Mouse (Mus musculus): Measurements from ENCODE around the gene Krt83.
"Not testable (repeated sequence)": the region's sequence is repeated elsewhere in the genome, so short reads cannot be mapped to it uniquely, and the experiment has no call there.

The Krt83 gene

DNA sequence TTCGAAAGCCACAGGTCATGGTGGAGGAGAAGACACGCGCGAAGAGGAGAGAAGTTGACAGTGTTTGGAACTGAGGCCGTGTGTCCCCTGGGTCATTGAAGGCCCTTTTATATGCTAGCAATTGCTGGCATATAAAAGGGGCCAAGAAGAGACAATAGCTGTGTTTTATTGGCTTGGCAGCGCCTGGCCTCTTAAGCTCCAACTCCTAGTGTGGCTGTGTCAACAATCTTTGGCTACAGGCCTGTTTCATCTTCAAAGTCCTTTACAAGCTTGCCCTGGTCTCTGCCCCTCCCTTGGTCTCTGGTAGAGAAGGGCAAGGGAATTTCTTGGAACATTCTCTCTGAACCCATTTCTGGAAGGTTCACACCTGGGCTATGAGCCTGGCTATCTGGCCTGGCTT, at the start of gene Krt83:
Krt83 (minus strand) TSS at position 82 of the 400 bp plus-strand sequence.
- peak in 1 of 2 experiments; percentile 21 for DNase-seq

DNA sequence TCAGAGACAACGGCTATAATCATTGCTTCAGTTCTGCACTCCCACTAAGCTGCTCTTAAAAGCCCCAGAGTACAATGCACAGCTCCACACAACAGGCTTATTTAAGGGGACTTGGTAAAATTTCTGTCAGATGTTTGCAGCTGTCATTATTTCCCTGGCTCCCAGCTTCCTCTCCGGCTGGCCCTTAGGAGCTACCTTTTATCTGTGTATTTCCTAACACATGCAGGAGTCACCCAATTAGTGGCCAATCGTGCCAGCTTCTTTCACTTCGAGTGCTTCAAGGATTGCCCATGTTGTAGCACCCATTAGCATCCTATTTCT, 47.2 kb upstream of the Krt83 start:
- no peak for DNase-seq

DNA sequence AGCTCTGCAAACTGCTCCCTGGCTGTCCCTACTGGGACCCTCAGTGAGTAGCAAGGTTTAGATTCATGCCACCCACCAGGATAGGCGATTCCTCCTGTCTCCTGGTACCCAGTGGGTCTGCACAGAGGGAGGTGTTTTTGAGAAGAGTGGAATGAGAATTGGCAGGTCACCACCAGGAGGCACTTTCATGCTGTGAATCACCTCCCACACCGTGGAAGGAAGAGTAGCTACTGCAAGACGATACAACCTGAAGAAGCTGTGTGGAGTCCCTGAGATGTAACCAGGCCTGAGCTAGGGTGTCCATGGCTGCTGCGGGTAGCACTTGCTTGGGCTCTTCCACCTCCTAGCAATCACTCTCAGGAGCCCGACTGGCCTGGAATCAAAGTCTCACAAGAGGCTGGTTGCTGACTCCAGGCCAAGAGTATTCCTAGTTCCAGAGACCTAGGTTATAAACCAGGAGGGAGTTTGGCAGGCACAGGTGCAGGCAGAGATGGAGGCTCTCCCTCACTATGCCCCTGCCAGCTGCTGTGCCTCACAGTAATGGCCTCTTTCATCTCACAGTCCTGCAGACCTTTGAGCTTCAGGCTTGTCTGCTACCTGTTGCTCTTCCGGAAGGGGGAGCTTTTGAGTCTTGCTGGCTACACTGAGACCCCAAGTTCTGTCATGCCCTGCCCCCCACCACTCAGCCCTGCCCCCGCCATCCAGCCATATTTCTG, 46.7 kb upstream of the Krt83 start:
- DNase-seq = no peak

DNA sequence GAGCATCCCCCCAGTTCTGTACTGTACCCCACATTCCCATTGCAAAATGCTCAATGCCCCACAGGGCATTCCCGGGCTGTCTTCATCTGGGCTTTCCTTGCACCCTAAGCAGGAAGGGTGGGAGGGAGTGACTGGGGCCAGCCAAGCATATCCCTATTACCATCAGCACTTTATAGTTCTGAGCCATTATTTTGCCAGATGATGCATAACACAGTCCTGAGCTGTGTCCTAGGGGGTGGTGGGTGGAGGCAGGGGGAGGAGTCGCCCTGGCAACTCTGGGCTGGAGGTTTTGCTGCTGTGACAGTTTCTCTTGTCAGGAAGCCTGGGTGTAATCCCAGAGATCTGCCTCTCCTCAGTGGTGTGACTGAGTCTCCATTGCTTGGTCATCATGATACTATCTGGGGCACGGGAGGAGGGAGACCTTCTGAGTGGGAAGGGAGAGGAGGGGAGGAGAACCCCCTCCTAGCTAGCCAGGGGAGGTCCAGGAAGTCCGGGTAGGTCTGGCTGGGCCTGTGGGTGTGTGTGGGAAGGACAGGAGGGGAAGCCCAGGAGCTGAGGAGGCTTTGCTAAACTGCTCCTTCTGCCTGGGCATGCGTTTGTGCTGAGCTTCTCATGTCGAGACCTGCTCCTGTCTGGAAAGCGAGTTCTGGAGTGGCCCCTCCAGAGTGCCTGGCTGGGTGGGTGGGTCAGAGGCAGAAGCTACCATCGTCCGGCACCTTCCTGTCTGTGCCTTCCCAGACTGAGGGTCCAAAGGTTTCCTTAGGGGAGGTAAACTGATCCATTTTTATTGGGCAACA, 44.9 kb upstream of the Krt83 start:
- DNase-seq = no peak

DNA sequence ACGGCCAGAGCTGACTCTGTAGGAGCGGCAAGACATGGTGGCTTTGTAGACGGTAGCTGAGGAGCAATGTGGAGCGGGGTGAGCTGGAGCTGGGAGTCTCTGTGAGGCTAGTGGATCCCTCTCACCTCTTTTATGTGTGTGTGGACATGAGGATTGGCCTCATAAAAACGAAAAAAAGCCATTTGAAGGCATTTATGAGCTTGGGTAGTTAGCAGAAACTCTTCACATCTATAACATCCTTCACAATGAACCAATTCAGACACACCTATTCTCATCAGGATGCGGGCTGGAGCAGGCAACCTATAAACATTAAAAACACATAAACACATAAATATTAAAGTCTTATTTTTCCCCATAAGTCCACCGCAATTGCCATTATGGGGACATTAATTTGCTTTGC, 41.4 kb upstream of the Krt83 start, which contains the start of gene Krt84:
Krt84 (minus strand) TSS at position 101 of the 400 bp plus-strand sequence.
- no peak for DNase-seq

DNA sequence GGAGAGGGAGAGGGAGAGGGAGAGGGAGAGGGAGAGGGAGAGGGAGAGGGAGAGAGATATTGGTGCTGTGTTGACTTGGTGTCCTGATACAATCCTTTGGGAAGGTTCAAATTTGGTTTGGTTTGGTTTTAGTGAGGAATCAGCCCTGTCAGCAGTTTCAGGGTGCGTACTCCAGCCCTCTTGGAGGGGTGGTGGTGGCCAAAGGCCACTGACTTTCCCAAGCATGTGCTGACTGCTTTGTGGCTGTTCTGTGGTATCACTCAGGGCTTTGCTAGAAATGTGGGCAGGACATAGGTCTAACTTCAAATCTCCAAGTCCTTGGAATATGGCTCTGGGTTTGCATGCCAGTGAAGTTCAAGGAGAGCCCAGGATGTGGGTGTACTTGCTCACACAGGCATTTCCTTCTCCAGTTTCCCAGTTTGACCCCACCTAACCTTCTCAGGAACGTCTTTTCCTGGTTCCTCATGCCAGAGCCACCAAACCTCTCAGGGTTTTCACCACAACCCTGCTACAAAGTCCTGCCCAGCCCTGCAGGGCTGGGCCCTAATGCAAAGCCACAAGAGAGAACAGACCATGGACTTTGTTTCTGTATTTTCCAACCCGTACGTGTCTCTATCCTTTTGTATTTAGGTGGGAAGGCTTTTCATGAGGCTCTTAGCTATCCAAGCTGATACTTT, 31.4 kb upstream of the Krt83 start:
- no peak for DNase-seq

DNA sequence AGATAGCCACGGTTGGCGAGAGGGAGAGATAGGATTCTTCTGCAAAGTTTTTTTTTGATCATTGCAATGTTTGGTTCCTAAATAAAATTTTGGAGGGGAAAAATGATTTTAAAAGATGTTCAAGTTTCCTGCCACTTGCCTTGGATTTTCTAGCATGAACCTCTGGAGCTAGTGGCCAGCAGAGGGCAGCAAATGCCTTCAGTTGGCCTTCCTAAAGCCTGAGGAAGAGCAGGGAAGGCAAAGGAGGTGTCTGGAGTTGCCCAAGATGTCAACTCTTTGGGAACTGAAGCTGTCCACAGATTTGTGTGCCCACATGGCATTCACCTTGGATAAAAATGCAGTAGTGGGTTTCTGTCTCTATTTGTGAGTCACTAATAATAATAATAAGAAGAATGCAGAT, 28.5 kb upstream of the Krt83 start:
- DNase-seq = peak; percentile 89 to 92

DNA sequence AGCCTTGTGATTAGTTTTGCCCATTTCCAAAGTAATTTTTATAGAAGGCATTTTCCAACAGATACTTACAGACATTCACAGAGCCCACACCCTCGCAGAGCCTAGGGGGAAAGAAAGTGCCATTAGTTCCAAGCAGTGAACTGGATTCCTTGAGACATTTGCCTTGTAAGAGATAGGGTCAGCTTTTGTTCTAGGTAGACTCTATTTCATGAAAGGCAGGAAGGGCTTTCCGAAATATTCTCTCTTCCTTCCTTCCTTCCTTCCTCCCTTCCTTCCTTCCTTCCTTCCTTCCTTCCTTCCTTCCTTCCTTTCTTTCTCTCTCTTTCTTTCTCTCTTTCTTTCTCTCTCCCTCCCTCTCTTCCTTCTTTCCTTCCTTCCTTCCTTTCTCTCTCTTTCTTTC, 25.8 kb upstream of the Krt83 start, which contains the start of gene Gm49425:
Gm49425 (minus strand) TSS at position 101 of the 400 bp plus-strand sequence.
- DNase-seq = not testable (repeated sequence)

DNA sequence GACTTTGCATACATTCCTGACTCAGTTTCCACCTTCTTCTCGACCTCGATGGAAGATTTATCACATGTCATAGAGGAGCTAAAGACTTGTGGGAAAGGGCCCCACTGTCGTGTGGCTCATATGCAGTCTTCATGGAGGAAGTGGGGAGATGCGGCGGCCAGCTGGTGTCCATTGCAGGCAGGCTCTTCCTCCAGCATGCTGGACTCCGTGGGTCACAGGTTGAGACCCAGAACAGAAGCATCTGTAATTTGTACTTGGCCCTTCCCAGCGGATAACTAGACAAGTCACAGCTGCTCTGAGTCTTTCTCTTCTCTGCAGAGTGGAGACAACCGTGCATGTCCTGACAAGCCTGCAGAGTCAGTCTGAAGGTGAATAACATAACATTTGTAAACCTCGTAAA, 16.9 kb upstream of the Krt83 start:
- DNase-seq = no peak

DNA sequence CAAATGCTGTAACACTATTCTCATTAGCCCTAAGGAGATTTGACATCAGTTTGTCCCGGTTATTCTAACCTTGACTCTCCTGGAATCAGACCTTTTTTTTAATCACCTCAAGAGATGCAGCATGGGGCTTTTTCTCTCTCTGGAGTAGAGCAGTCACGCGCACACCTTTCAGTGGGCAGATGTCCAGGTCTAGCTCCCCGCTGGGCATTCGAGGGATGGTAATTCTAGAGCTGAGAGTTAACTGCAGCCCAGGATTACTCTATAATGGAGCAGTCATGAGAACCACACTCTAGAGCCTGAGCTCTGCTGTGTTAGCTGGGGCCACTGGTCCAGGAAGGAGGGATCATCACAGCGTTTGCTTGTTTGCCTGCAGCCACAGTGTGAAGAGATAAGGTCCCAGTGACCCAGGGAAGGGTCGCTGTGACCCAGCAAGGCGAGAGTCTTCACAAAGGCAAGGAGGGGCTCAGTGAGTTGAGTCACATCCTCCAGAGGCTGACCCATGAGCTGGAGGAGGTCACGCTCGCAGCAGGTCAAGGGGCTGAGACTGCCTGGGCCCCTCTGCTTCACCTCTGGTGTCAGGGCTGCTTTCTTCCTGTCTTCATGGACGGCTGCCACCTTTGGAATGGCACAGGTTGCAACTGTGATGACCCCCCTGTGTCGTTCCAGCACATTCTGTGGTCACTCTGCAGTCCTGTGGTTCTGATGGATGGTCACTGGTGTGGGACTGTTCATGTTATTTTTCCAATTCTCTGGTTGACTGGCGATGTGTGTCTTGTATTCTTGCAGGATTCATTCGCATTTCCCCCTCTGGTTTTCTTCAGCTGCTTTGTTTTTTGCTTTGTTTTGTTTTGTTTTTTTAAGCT, 15.8 kb upstream of the Krt83 start:
- DNase-seq = peak; percentile 25 to 28

DNA sequence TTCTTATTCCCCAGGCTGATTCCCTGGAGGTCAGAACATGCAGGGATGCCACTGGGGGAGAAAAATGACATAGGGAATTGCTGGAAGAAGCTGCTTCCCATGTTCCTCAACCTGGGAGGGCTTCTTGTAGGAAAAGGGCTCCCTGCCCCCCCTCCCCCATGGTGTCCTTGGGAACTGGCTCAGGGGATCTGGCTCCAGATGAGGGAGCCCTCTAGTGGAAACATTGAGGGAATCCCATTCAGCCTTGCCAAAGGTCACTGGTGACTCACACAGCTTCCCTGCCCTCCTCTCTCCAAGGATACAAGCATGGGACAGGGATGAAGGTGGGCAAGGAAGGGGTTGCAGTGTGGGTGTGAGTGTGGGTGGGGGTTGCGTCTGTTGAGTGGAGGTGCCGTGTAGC, 5.9 kb upstream of the Krt83 start:
- DNase-seq = peak; percentile 29 to 46

DNA sequence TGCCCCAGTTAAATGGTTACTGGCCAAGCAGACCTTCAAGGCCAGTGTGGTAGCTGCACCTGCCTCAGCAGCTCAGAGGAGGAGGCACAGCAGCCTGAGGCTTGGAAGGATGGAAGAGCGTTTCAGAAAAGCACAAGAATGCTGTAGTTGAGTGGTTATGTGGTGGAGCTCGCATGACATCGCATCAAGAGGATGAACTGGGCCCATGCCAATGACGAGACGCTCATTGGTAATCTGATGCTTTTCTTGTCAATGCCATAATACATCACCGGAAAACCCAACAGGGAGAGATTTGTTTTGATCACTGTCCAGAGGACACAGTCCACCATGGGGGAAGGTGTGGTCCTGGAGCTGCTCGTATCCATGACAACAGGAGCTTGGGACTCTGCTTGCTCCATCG, 4.0 kb upstream of the Krt83 start:
- no peak for DNase-seq

DNA sequence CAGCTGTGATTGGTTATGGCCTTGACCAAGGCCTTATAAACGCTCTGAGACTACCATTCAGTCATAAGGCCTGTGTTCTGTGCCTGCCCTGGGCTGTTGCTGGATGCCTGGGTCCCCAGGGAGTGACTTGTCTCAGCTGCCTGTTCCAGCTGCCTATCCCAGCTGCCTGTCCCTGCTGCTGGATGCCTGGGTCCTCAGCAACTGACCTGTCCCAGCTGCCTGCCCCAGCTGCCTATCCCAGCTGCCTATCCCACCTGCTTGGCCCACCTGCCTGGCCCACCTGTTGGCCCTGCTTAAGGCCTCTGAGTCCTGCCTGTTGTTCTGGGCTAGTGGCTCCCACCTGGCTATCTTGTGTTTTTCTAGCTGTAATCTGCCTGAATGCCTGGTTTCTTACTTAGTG, 2.9 kb upstream of the Krt83 start:
- no peak for DNase-seq

DNA sequence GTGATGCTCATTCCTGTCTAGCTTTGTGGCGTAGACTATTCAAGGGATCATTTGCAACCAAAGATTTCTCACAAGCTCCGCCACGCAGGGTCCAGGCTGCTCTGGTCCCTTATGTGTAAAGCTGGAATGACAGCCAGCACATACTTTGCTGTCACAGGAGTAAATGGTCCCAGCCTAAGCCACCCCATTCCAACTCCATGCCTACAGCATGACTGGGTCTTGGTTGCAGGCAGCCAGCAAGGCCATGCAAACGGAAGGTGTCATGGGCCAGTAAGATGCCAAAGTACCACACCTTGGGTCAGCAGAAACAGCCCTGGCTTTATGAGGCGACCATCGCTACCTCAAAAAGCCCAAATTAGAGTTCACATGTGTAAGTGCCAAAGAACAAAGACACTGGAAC, 2.4 kb upstream of the Krt83 start:
- DNase-seq = no peak

DNA sequence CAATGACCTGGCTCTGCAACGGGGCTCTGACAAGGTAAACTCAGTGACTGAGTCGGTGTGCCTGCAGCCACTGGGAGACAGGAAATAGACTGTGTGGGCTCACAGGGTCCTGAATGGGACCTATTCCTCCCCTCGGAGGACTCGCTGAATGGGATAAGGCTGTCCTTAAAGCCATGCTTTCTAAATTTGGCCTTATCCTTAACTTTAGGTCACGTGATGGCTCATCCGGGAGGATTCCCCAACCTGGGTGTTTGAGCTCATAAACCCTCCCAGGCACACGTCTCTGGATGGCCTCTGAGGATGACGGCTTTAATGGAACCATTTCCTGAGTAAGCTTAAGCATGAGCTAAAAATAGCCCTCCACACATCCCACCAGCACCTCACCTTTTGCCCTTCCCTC, 1.4 kb upstream of the Krt83 start:
- no peak for DNase-seq

DNA sequence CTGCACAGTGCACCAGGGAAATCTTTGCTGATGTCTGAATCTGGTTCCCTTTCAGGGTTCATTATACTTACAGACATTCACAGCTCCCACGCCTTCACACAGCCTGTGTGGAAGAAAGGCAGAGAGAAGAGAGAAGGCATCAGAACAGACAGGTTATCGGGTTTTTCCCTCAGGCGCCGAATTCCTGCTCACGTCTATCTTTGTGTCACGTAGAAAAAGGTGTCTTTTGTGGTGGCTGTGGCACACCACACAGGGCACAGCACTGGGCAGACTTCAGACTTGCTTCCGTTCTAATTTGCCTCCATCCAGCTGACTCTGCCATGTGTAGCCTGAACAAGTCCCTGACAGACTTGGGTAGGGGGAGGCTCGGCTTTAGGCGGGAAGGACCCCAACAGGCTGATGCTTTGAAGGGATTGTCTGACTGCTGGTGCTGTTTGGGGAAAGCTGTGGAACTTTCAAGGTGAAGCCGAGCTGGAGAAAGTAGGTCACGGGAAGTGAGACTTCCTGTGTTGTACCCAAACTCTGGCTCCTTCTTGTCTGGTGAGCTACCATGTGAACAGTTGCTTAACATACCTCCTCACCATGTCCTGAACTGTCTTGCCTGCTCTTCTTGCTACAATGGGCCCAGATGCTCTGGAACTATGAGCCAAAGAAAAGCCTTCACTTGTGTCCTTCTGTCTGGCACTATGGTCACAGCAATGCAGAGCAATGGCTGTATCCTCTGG, 5.2 kb downstream of the Krt83 start:
- DNase-seq = no peak

DNA sequence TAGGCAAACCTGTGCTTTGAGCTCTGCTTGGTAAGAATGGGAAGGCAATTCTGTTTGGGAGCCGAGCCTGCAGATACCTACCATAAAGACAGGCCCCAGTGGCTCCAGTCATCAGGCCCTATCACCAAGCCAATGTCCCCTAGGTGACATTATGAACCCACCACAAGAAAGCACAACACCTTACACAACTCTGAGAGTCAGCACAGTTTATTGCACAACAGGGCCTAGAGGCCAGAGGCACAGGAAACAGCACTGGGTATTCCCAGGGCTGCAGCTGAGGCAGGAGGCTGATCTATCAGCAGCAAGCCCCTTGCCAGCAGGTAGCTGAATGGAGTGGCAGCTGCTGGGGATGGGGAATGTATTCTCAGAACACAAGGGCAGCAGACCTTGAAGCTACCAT, 6.4 kb downstream of the Krt83 start:
- no peak for DNase-seq

DNA sequence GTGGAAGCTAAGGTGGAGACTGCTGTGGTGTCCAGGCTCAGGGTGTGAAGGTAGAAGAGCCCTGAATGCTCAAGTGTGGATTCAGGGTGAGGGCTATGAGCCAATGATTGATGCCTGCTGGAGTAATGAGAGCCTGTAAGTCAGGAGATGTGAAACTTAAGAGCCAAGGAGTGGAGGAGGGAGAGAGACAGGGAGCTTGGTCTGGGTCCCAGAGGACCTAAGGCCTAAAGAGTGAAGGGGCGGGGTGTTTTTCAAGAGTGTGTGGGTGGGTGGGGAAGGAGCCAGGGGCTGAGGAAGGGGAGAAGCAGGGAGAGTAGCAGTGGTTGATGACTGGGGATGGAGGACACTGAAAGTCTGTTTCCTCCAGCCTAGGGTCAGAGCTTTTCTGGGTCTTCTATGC, 7.7 kb downstream of the Krt83 start:
- DNase-seq = no peak

DNA sequence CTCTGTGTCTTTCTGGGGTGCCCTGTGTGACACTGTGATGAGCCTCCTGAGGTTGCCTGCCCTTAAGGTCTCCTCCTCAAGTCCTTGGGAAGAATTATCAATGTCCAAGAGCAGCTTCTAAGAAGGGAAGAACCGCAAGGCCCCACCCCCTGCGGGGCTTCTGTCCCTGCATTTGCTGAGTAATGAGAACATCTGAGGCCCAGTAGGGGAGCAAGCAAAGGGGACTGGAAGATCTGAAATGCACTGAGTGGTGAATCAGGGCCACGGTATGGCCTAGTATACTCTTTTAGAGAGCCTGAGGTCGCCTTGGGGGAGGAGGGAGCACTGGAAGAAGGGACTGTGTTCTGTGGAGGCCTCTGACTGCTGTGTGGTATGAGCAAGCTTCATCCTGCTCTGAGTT, 9.3 kb downstream of the Krt83 start:
- DNase-seq = no peak

DNA sequence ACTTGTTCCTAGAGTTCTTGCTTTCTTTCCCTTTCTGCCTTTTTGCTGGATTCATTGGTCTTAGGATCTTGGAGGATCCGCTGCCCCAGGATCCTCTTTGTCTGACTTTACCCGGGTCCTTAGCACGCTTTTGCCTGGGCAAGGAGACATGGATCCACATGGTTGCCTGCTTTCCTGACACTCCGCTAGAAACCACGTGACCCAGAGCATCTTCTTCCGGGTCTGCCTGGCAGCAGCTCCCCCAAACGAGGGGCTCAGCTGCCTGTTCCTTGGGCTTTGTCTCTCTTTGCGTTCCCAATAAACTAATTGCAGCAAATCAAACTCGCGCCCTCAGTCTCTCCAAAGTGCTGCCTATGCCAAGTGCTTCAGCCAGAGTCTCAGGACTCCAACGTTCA, 11.6 kb downstream of the Krt83 start:
- peak; percentile 43 to 53 for DNase-seq

DNA sequence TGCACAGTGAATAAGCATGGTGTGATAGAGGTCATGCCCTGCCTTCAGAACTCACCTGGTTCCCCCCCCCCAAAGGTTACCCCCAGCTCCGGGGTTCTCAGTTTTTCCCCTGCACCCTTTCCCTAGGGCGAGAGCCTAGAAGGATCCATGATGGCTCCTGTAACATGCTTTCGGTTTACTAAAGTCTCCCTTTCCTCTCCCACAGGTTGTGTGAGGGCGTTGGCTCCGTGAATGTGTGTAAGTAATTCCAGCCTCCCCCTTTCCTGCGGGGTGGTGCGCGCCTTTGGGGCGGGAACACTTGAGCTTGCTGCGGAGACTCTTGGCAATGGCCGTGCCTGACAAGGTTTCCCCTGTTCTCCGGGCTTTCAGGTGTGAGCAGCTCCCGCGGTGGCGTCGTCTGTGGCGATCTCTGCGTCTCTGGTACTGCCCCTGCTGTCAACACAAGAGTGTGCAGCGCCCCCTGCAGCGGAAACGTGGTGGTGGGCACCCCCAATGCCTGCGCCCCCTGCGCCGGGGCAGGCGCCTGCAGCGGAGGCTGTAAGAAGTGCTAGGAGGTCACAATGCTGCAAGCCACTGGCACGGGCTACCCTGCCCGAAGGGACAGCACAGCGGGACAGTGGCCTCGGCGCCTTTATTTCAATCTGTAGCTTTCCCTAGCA, 12.2 kb downstream of the Krt83 start:
- DNase-seq = peak; percentile 81
